Mouse (Mus musculus) embryonic facial prominence, embryonic 14.5 days (tissue): ENCODE results near the gene Lrrc36. TPM values are rescaled to one million over a fixed set of nuclear protein-coding genes. Genes with fewer than 3 reads are reported as not detected.

Experiments
- ATAC-seq: fragments of 200-750 bp; cut with Nextera tagmentation; 2 replicates; pipeline ENCODE4 v1.8.0; 2017; ENCODE audit warnings: low read depth, moderate number of reproducible peaks, moderate TSS enrichment
- DNase-seq: peaks from one replicate; pipeline ENCODE4 v3.0.0-alpha.2; 2015; ENCODE audit warnings: low spot score
- H3K27ac ChIP-seq: fragments of 300-500 bp; sonication (generic); replicated peaks from 2 replicates; pipeline ENCODE4 v1.5.1; 2014; ENCODE audit warnings: low read depth, mild to moderate bottlenecking, low read length, moderate library complexity
- H3K27me3 ChIP-seq: fragments of 300-500 bp; sonication (generic); replicated peaks from 2 replicates; pipeline ENCODE4 v1.6.1; 2014; ENCODE audit warnings: low read length; ENCODE audit not compliant: control insufficient read depth, insufficient read depth
- H3K36me3 ChIP-seq: fragments of 300-500 bp; sonication (generic); 2 replicates; pipeline ENCODE4 v1.6.1; 2014; ENCODE audit warnings: low read length, mixed read lengths; ENCODE audit not compliant: control insufficient read depth, insufficient read depth
- H3K4me1 ChIP-seq: fragments of 300-500 bp; sonication (generic); 2 replicates; pipeline ENCODE4 v1.6.1; 2014; ENCODE audit warnings: antibody characterized with exemption, low read length; ENCODE audit not compliant: control insufficient read depth, insufficient read depth
- H3K4me2 ChIP-seq: fragments of 300-500 bp; sonication (generic); 2 replicates; pipeline ENCODE4 v1.6.1; 2014; ENCODE audit warnings: low read depth, mild to moderate bottlenecking, low read length, moderate library complexity, mixed read lengths
- H3K4me3 ChIP-seq: fragments of 300-500 bp; sonication (generic); 2 replicates; pipeline ENCODE4 v1.5.1; 2014; ENCODE audit warnings: low read depth, mild to moderate bottlenecking, low read length
- H3K9ac ChIP-seq: fragments of 300-500 bp; sonication (generic); 2 replicates; pipeline ENCODE4 v1.6.1; 2014; ENCODE audit warnings: low read depth, mild to moderate bottlenecking, low read length, moderate library complexity, mixed read lengths
- H3K9me3 ChIP-seq: fragments of 300-500 bp; sonication (generic); 2 replicates; pipeline ENCODE4 v1.6.1; 2016; ENCODE audit warnings: low read length; ENCODE audit not compliant: control insufficient read depth
- WGBS: fragments of 180-500 bp; shearing (Covaris S2); extraction: QIAGEN DNeasy Blood & Tissue Kit; methylation state at CpG from one replicate; pipeline ENCODE4 v1.1.7; 2014; 5-methylcytosine and 5-hydroxymethylcytosine counted together
- polyA plus RNA-seq: library from polyadenylated mRNA; unstranded; fragments of >200 nt; fragmentation: Nextera tagmentation; extraction: Ambion mirVana; gene quantifications from 2 replicates; pipeline ENCODE4 v1.2.1, GENCODE M21; 2014

Lrrc36 gene
- polyA plus RNA-seq, 1 experiment from 2014 or later = 0.46 TPM

- 23% methylated on average over 2 of the region's 2 CpGs for WGBS
Measured at GRCm38 (mm10) chr8:105484392-105484791, 71.0 kb downstream of the Lrrc36 start.

GRCm38 (mm10) chr8:105488082-105488481, 74.7 kb downstream of the Lrrc36 start:
- no peak overlapping the region for H3K4me3 ChIP-seq
- H3K27me3 ChIP-seq = no peaks in the 10 kb centered on the region
- peaks cover 13% of the 10 kb centered on the region; the same call in 1 of the 2 replicates for H3K36me3 ChIP-seq
- H3K9ac ChIP-seq = no peak overlapping the region
- 72% methylated on average over 3 of the region's 3 CpGs for WGBS
- H3K4me1 ChIP-seq = peaks cover 13% of the 10 kb centered on the region
- ATAC-seq (no peak), DNase-seq (no peak)
- no peaks in the 10 kb centered on the region for H3K9me3 ChIP-seq
- no peak overlapping the region for H3K27ac ChIP-seq
- H3K4me2 ChIP-seq = no peak overlapping the region

More at GRCm38 (mm10) chr8:105484392-105484791, 71.0 kb downstream of the Lrrc36 start:
- H3K27ac ChIP-seq = peak overlapping the region; percentile 1; the same call in 1 of the 2 replicates
- H3K9ac ChIP-seq = no peak overlapping the region
- no peaks in the 10 kb centered on the region for H3K9me3 ChIP-seq
- H3K4me1 ChIP-seq = peaks cover 11% of the 10 kb centered on the region
- no peak overlapping the region for H3K4me3 ChIP-seq
- peak; percentile 64 for DNase-seq
- no peaks in the 10 kb centered on the region for H3K27me3 ChIP-seq
- H3K36me3 ChIP-seq = peaks cover 30% of the 10 kb centered on the region
- ATAC-seq = peak; percentile 71
- no peak overlapping the region for H3K4me2 ChIP-seq

GRCm38 (mm10) chr8:105489281-105489680, 75.9 kb downstream of the Lrrc36 start:
- H3K9me3 ChIP-seq = no peaks in the 10 kb centered on the region
- no peak for DNase-seq
- H3K36me3 ChIP-seq = peaks cover 8% of the 10 kb centered on the region; the same call in 1 of the 2 replicates
- 53% methylated on average over 1 of the region's 1 CpGs for WGBS
- H3K4me1 ChIP-seq = 0 out of 2 replicates have a peak, but pooled peaks cover 5% of the 10 kb centered on the region
- no peak overlapping the region for H3K4me3 ChIP-seq
- H3K4me2 ChIP-seq = no peak overlapping the region
- H3K9ac ChIP-seq = no peak overlapping the region
- ATAC-seq = no peak
- no peaks in the 10 kb centered on the region for H3K27me3 ChIP-seq
- H3K27ac ChIP-seq = no peak overlapping the region

- H3K4me2 ChIP-seq = no peak overlapping the region
- no peaks in the 10 kb centered on the region for H3K27me3 ChIP-seq
- peak overlapping the region; percentile 8; the same call in 1 of the 2 replicates for H3K27ac ChIP-seq
- no peak overlapping the region for H3K4me3 ChIP-seq
- H3K4me1 ChIP-seq = peaks cover 18% of the 10 kb centered on the region
- DNase-seq (peak; percentile 43), ATAC-seq (no peak)
- WGBS = 14% methylated on average over 3 of the region's 3 CpGs
- no peaks in the 10 kb centered on the region for H3K36me3 ChIP-seq
- H3K9ac ChIP-seq = no peak overlapping the region
- no peaks in the 10 kb centered on the region for H3K9me3 ChIP-seq
Measured at GRCm38 (mm10) chr8:105493495-105493894, 80.1 kb downstream of the Lrrc36 start.

- 76% methylated on average over 3 of the region's 3 CpGs for WGBS
- ATAC-seq (no peak), DNase-seq (peak; percentile 51)
- no peak overlapping the region for H3K4me2 ChIP-seq
- no peak overlapping the region for H3K27ac ChIP-seq
- H3K4me3 ChIP-seq = no peak overlapping the region
- no peaks in the 10 kb centered on the region for H3K27me3 ChIP-seq
- H3K4me1 ChIP-seq = peaks cover 18% of the 10 kb centered on the region
- H3K9ac ChIP-seq = no peak overlapping the region
- no peaks in the 10 kb centered on the region for H3K36me3 ChIP-seq
- no peaks in the 10 kb centered on the region for H3K9me3 ChIP-seq
Measured at GRCm38 (mm10) chr8:105494566-105494965, 81.2 kb downstream of the Lrrc36 start.

- Histone ChIP-seq H3K4me3 (peak overlapping the region; percentile 75), H3K36me3 (no peaks in the 10 kb centered on the region), H3K27me3 (no peaks in the 10 kb centered on the region), H3K27ac (peak overlapping the region; percentile 86), H3K9ac (peak overlapping the region; percentile 89), H3K4me1 (peaks cover 18% of the 10 kb centered on the region), H3K9me3 (no peaks in the 10 kb centered on the region), H3K4me2 (peak overlapping the region; percentile 83)
- no peak for ATAC-seq
- DNase-seq = no peak
- WGBS = 38% methylated on average over 17 of the region's 17 CpGs
Measured at GRCm38 (mm10) chr8:105495350-105496302, 82.3 kb downstream of the Lrrc36 start.

GRCm38 (mm10) chr8:105496439-105497180, 83.2 kb downstream of the Lrrc36 start, which contains the start of gene Zdhhc1:
Zdhhc1 (minus strand) TSS chr8:105496902.
- ATAC-seq = peak; percentile 93
- Histone ChIP-seq H3K27me3 (no peaks in the 10 kb centered on the region), H3K27ac (peak within 1 kb of the TSS; percentile 86), H3K9ac (peak within 1 kb of the TSS; percentile 89), H3K4me3 (peak within 1 kb of the TSS; percentile 75), H3K36me3 (no peaks in the 10 kb centered on the region), H3K9me3 (no peaks in the 10 kb centered on the region), H3K4me1 (peaks cover 18% of the 10 kb centered on the region), H3K4me2 (peak within 1 kb of the TSS; percentile 83)
- under 1% methylated on average over 43 of the region's 68 CpGs for WGBS
- DNase-seq = peak; percentile 88

GRCm38 (mm10) chr8:105499787-105500186, 86.4 kb downstream of the Lrrc36 start:
- DNase-seq (no peak), ATAC-seq (no peak)
- H3K4me2 ChIP-seq = no peak overlapping the region
- H3K27me3 ChIP-seq = no peaks in the 10 kb centered on the region
- no peak overlapping the region for H3K9ac ChIP-seq
- no peaks in the 10 kb centered on the region for H3K9me3 ChIP-seq
- no peaks in the 10 kb centered on the region for H3K36me3 ChIP-seq
- H3K27ac ChIP-seq = no peak overlapping the region
- H3K4me3 ChIP-seq = no peak overlapping the region
- peaks cover 13% of the 10 kb centered on the region for H3K4me1 ChIP-seq
- WGBS = 63% methylated on average over 12 of the region's 12 CpGs
